Mouse (Mus musculus) B cell, adult (primary cell): ENCODE results near the gene Ptk6. TPM values are rescaled to one million over a fixed set of nuclear protein-coding genes. Genes with fewer than 3 reads are reported as not detected.

Source experiments
- total RNA-seq: library from RNA; stranded (reverse); gene quantifications from 4 replicates; pipeline ENCODE4 v1.2.4, GENCODE M21; 2023; ENCODE audit not compliant: inconsistent age

Ptk6 gene
- 0.16 to 0.42 TPM (median 0.30 TPM) in 3 of 4 replicates, not detected in the other for total RNA-seq

GRCm38 (mm10) chr2:181202422-181202821, at the start of gene Ptk6:
Gene Ptk6, minus strand, starts transcription at chr2:181202789.

DNA sequence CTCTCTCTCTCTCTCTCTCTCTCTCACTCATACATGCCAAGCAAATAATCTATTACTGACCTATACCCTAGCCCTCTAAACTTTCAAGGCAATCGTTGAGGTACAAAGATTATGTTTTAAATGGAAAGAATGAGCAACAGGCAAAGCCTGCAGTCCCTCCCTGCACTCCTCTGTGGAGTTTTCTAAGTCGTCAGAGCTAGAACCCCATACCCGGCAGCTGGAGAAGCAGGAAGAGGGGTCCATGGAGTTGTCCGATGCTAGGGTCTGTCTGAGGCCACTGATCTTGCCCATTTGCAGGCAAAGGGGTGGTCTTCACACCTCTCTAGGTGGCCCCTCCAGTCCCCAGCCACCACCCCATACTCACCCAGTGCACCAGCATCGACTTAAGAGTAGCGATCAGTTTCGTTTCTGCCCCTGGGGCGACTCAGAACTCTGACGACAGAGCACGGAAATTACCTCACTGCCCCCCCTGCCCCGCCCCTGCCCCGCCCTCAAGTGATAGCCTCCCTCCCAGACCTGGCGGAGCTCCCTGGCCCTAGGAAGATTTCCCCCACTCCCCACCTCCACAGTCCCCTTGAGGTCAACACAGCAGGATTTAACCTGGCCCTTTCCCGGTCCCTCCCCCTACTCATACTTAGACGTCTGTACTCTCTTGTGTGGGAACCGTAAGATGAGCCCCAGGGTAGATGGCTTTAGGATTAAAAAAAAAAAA, 39.2 kb upstream of the Ptk6 start, which contains the start of gene Helz2:
TSS of gene Helz2 (minus strand) at position 426 of the 712 bp plus-strand sequence.

GRCm38 (mm10) chr2:181219538-181220216, 17.1 kb upstream of the Ptk6 start, which contains the start of gene Fndc11:
Gene Fndc11, plus strand, starts transcription at chr2:181220013.

DNA sequence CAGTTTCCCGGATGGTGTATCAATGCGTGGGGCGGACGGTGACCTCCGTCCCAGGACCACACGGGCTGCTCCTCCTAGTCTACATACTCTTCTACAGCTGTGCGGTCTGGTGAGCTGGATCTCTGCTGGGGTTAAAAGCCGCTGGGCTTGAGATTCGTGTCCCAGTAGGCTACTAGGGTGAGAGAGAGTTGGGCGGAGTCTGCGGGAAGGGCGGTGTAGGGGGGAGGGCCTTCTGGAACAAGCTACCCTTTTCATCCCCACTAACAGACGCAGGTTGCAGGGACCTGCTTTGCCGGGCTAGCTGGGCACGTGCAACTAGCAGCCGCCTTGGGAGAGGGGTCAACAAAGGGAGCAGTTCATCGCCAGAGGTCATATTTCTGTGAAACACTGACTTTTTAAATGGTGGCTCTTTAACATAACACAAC, 10.4 kb upstream of the Ptk6 start, which contains the start of gene Srms:
TSS of gene Srms (minus strand) at position 165 of the 425 bp plus-strand sequence.

DNA sequence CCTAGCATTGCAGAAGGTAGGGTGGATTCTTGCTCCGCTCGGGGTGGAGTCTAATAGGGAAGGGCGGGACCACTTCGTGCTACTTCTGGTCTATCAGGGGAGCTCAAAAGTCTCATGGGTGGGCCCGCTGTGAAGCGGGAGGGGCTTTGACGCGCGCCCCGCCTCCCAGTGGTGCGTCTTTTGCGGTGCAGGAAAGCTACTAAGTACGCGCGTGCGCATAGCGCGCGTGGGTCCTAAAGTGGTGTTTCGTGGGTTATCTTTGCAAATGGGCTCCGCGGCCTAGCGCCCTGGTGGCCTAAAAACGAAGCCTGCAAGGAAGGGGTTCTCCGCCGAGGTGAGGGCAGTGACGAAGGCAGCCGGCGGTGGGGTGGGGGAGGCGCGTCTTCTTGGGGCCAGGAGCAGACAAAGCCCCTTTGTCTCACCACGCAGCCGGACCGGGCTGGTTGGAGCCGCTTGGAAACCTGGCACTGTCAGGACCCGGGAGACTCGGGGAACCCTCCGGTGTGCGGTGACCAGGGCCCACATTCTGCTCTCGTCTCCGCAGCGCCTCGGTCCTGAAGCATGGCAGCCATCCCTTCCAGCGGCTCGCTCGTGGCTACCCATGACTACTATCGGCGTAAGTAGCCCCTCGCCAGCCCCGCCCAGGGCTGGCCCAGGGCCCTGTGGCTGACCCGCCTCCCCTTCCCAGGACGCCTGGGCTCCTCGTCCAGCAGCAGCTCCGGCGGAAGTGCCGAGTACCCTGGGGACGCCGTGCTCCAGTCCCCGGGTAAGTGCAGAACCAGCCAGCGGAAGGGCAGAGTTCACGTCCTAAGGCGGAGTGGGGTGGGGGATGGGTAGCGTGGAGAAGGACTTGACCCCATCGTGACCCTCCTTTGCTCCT, 15.2 kb downstream of the Ptk6 start, which contains the start of gene Ppdpf:
TSS of gene Ppdpf (plus strand) at position 127 of the 880 bp plus-strand sequence.

DNA sequence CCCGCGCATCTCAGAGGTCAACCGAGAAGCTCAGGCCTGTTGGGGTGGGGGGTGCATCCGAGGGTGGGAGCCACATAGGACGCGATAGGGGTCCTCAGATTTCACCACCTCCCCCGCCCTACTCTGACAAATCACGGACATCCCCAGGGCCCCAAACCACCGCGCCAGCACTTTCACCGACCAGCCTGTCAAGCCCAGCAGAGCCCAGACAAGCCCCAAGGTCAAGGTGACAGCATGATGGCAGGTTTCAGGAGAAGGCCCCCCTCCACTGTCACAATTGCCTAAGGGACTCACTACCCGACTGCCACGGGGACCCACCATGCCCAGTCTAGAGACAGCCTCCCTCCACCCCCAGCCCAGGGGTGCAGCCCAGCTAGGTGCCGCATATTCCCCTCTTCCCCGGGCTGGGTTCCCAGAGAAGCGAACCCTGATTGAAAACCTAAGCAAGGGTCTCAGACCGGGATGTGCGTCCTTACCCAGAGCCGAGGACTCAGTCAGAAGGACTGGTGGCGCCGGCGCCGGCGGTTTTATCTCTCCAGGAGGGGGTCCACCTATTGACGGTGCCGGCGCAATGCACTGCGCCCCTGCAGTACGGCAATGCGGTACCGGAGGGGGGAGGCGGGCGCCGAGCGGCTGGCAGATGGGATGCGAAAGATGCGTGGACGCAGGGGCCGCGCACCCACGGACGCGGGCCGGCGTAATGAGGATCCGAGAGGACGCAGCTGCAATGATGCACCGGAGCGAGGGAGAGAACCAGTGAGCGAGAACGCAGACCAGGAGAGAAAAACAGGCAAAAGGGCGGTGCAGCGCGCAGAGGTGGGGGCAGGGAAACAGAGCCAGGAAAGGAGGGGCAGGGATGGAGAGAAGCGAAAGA, 46.1 kb downstream of the Ptk6 start, which contains the start of gene Eef1a2:
TSS of gene Eef1a2 (minus strand) at position 767 of the 874 bp plus-strand sequence.

Other genes with a start within 250 kb of the Ptk6 start
- not detected in 4 replicates for gene Nkain4, start 248.1 kb downstream of the Ptk6 start, total RNA-seq
- 78.6 to 86.2 TPM (median 81.3 TPM) in 4 replicates for gene Arfgap1, start 235.6 kb downstream of the Ptk6 start, total RNA-seq
- 1.3 to 3.4 TPM (median 1.7 TPM) in 4 replicates for gene Col20a1, start 216.3 kb downstream of the Ptk6 start, total RNA-seq
- not detected in 4 replicates for gene Chrna4, start 159.2 kb downstream of the Ptk6 start, total RNA-seq
- not detected in 4 replicates for gene Kcnq2, start 67.5 kb downstream of the Ptk6 start, total RNA-seq
- not detected in 4 replicates for gene Eef1a2, start 45.8 kb downstream of the Ptk6 start, total RNA-seq
- gene Ppdpf, start 15.5 kb downstream of the Ptk6 start, total RNA-seq = 186 to 195 TPM (median 191 TPM) in 4 replicates
- 1.6 to 3.2 TPM (median 2.6 TPM) in 4 replicates for gene Srms, start 10.4 kb upstream of the Ptk6 start, total RNA-seq
- gene Fndc11, start 17.2 kb upstream of the Ptk6 start, total RNA-seq = 0.45 to 1.2 TPM (median 0.86 TPM) in 3 of 4 replicates, not detected in the other
- gene Helz2, start 39.2 kb upstream of the Ptk6 start, total RNA-seq = 330 to 405 TPM (median 363 TPM) in 4 replicates
- gene Gmeb2, start 85.2 kb upstream of the Ptk6 start, total RNA-seq = 54.4 to 67.7 TPM (median 58.3 TPM) in 4 replicates
- not detected in 4 replicates for gene Stmn3, start 111.7 kb upstream of the Ptk6 start, total RNA-seq
- 100 to 125 TPM (median 112 TPM) in 4 replicates for gene Rtel1, start 117.0 kb upstream of the Ptk6 start, total RNA-seq
- gene Zgpat, start 162.1 kb upstream of the Ptk6 start, total RNA-seq = 66.0 to 80.8 TPM (median 75.7 TPM) in 4 replicates
- gene Arfrp1, start 162.6 kb upstream of the Ptk6 start, total RNA-seq = 88.0 to 95.4 TPM (median 92.8 TPM) in 4 replicates
- 57.8 to 65.4 TPM (median 60.3 TPM) in 4 replicates for gene Lime1, start 177.3 kb upstream of the Ptk6 start, total RNA-seq